Mouse (Mus musculus) cortical plate, adult 2 months (tissue): ENCODE results near the gene Tmem176a.

Experiments
- CTCF ChIP-seq: fragments of 200-500 bp; IDR thresholded peaks from 2 replicates; pipeline ENCODE4 v1.5.1; 2011; ENCODE audit warnings: mild to moderate bottlenecking, control low read depth, low read length; ENCODE audit not compliant: insufficient read depth; ENCODE audit errors: extremely low read depth
- POLR2A ChIP-seq: fragments of 200-500 bp; IDR thresholded peaks from 2 replicates; pipeline ENCODE4 v1.6.1; 2011; ENCODE audit warnings: mild to moderate bottlenecking, low read length, control low read depth; ENCODE audit not compliant: insufficient read depth; ENCODE audit errors: extremely low read depth

DNA sequence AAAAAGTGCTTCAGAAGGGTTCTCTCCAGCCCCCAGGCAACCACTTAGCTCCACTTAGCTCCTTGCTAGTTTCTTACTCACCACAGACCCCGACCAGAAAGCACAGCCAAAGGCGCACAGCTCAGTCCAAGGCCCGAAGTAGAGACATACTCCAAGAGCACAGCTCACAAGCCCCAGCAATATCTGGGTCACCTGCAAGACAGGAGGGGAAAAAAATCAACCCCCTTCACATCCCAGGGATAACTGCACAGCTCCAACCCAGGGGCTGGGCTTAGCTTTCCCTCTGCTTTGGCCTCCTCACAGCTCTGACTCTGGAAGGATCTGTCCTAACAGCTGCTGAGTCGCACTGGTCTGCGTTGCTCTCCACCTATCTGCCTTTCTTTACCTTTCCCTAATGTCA is 4.6 kb upstream of the Tmem176a start:
- TF ChIP-seq POLR2A = no peak
- no peak for TF ChIP-seq CTCF
